Comparison of ENCODE assay signal across 8 mouse cellular contexts in genomic region chr2:26486264-26486810, GRCm38 (mm10). TPM values are rescaled to one million over a fixed set of nuclear protein-coding genes. Genes with fewer than 3 reads are reported as not detected.
A peak's percentile ranks its signal among the peaks of the same experiment; 100 is the strongest.
DNase-seq lines count a peak whose midpoint lies in the region; ATAC-seq lines count a peak whose summit lies in the region.

No protein-coding gene starts in this region.

- peak; percentile 34 for DNase-seq in embryo, embryonic 10.5 days (ENCODE audit: low spot score)
- DNase-seq in embryo, embryonic 9.5 days (ENCODE audit: extremely low spot score) = no peak
- DNase-seq in lung, postnatal 14 days = no peak
- DNase-seq in midbrain, embryonic 11.5 days (ENCODE audit: low spot score, missing footprints) = peak; percentile 93
- DNase-seq in right cerebral cortex, postnatal 25 days = no peak
- DNase-seq in T-cell, adult 2 months (ENCODE audit: low spot score) = no peak
- DNase-seq in right cerebral cortex, adult 18-20 months = no peak

- 26% methylated on average over 5 of the region's 5 CpGs for WGBS in lung, embryonic 16.5 days
- WGBS in midbrain, embryonic 11.5 days = 14% methylated on average over 5 of the region's 5 CpGs

- H3K27ac ChIP-seq in lung, embryonic 16.5 days (ENCODE audit: low read length) = peak overlapping the region; percentile 76
- H3K27ac ChIP-seq in midbrain, embryonic 11.5 days (ENCODE audit: low read depth, low read length) = peak overlapping the region; percentile 100

- H3K4me3 ChIP-seq in lung, embryonic 16.5 days (ENCODE audit: low read length) = no peak overlapping the region
- H3K4me3 ChIP-seq in midbrain, embryonic 11.5 days (ENCODE audit: low read depth, low read length) = 0 out of 2 replicates have a peak overlapping the region, but pooled peaks have one; percentile 11

- no peaks in the 10 kb centered on the region for H3K27me3 ChIP-seq in lung, embryonic 16.5 days (ENCODE audit: control insufficient read depth, insufficient read depth, low read depth, low read length)
- no peaks in the 10 kb centered on the region for H3K27me3 ChIP-seq in midbrain, embryonic 11.5 days (ENCODE audit: control insufficient read depth, insufficient read depth, low read length)

- peaks cover 89% of the 10 kb centered on the region for H3K4me1 ChIP-seq in lung, embryonic 16.5 days (replicated peaks; ENCODE audit: control insufficient read depth, insufficient read depth, low read length)
- peaks cover 75% of the 10 kb centered on the region for H3K4me1 ChIP-seq in midbrain, embryonic 11.5 days (ENCODE audit: control insufficient read depth, insufficient read depth, low read length)

- ATAC-seq in lung, embryonic 16.5 days (ENCODE audit: low read depth) = no peak
- no peak for ATAC-seq in midbrain, embryonic 11.5 days (ENCODE audit: low FRiP score)

- H3K36me3 ChIP-seq in lung, embryonic 16.5 days (ENCODE audit: control insufficient read depth, insufficient read depth, low read length) = peaks cover 12% of the 10 kb centered on the region
- H3K36me3 ChIP-seq in midbrain, embryonic 11.5 days (ENCODE audit: control insufficient read depth, insufficient read depth, low read length) = peaks cover 24% of the 10 kb centered on the region

- no peaks in the 10 kb centered on the region for H3K9me3 ChIP-seq in lung, embryonic 16.5 days (ENCODE audit: control insufficient read depth, low read length)
- no peaks in the 10 kb centered on the region for H3K9me3 ChIP-seq in midbrain, embryonic 11.5 days (ENCODE audit: control insufficient read depth, low read length)

- no peak overlapping the region for H3K4me2 ChIP-seq in lung, embryonic 16.5 days (ENCODE audit: low read depth, low read length)
- H3K4me2 ChIP-seq in midbrain, embryonic 11.5 days = peak overlapping the region; percentile 47

- no peak overlapping the region for H3K9ac ChIP-seq in lung, embryonic 16.5 days (ENCODE audit: low read length)
- H3K9ac ChIP-seq in midbrain, embryonic 11.5 days (ENCODE audit: low read length) = peak overlapping the region; percentile 60

RNA-seq across cellular contexts. Expression of gene Notch1, which starts 30.1 kb away (rescaled TPM):
- 20.5 and 22.0 TPM in 2 replicates for polyA plus RNA-seq in lung, embryonic 16.5 days (2015; fragmentation: Nextera tagmentation; extraction: Ambion mirVana)
- polyA plus RNA-seq in midbrain, embryonic 11.5 days (2014; fragmentation: Nextera tagmentation; extraction: Ambion mirVana) = 40.8 and 47.5 TPM in 2 replicates

RNA-seq across cellular contexts. Expression of gene Sec16a, which starts 41.3 kb away (rescaled TPM):
- 21.8 and 23.2 TPM in 2 replicates for polyA plus RNA-seq in lung, embryonic 16.5 days (2015; fragmentation: Nextera tagmentation; extraction: Ambion mirVana)
- 28.2 and 29.8 TPM in 2 replicates for polyA plus RNA-seq in midbrain, embryonic 11.5 days (2014; fragmentation: Nextera tagmentation; extraction: Ambion mirVana)

Comparison
In these comparisons a context has a peak if more than half of its experiments do, and no peak if none do; other contexts are left out.
1. DNase-seq: peak in embryo, embryonic 10.5 days (single experiment) and midbrain, embryonic 11.5 days (single experiment); none in embryo, embryonic 9.5 days (single experiment), lung, postnatal 14 days (single experiment), right cerebral cortex, postnatal 25 days (single experiment), T-cell, adult 2 months (single experiment) and right cerebral cortex, adult 18-20 months (single experiment).